Mouse (Mus musculus) megakaryocyte, embryonic 14.5 days (primary cell): ENCODE data around the gene Rab28.

ENCODE experiments used
- FLI1 ChIP-seq: IDR thresholded peaks from 2 replicates; pipeline ENCODE4 v1.6.1; 2012; ENCODE audit warnings: low read length, inconsistent platforms, mixed read lengths
- GATA1 ChIP-seq: IDR thresholded peaks from 3 replicates; pipeline ENCODE4 v1.6.1; 2012; ENCODE audit warnings: mixed read lengths, low read length, inconsistent platforms, borderline replicate concordance

GRCm38 (mm10) chr5:41578051-41578450 is 129.9 kb downstream of the Rab28 start:
- TF ChIP-seq GATA1 (no peak), FLI1 (no peak)
